Mouse (Mus musculus) myocyte (in vitro differentiated cells): ENCODE results near the gene Frmd4a.
A peak's percentile ranks its signal among the peaks of the same experiment; 100 is the strongest.

Experiments
- E2F4 ChIP-seq: IDR thresholded peaks from one replicate; pipeline ENCODE4 v1.6.1; 2011; ENCODE audit warnings: mild to moderate bottlenecking, control low read depth, moderate library complexity; ENCODE audit not compliant: insufficient read depth
- MAX ChIP-seq: IDR thresholded peaks from one replicate; pipeline ENCODE4 v1.6.1; 2011; ENCODE audit warnings: low read depth, mild to moderate bottlenecking, control low read depth
- MYOD1 ChIP-seq, 3 experiments: IDR thresholded peaks; one replicate each; pipeline ENCODE4 v1.6.1; 2011; ENCODE audit warnings: control low read depth in 2 of 3, low read depth in 2 of 3, mild to moderate bottlenecking in 2 of 3, moderate library complexity in 1 of 3; ENCODE audit not compliant: insufficient read length in 2 of 3, control insufficient read depth in 1 of 3
- MYOG ChIP-seq, 3 experiments: IDR thresholded peaks; one replicate each; pipeline ENCODE4 v1.6.1; 2011; ENCODE audit warnings: control low read depth in 2 of 3, low read depth in 2 of 3, mild to moderate bottlenecking in 2 of 3; ENCODE audit not compliant: insufficient read length in 2 of 3, control insufficient read depth in 1 of 3, insufficient read depth in 1 of 3
- POLR2A ChIP-seq: IDR thresholded peaks from one replicate; pipeline ENCODE4 v1.6.1; 2011; ENCODE audit warnings: low read depth, mild to moderate bottlenecking, control low read depth, moderate library complexity; ENCODE audit not compliant: insufficient read length
- POLR2AphosphoS2 ChIP-seq: IDR thresholded peaks from one replicate; pipeline ENCODE4 v1.6.1; 2011; ENCODE audit warnings: low read depth, control low read depth; ENCODE audit not compliant: insufficient read length
- REST ChIP-seq: IDR thresholded peaks from one replicate; pipeline ENCODE4 v1.6.1; 2011; ENCODE audit warnings: mild to moderate bottlenecking, control low read depth, moderate library complexity; ENCODE audit not compliant: insufficient read depth, insufficient read length
- SRF ChIP-seq: IDR thresholded peaks from one replicate; pipeline ENCODE4 v1.6.1; 2011; ENCODE audit warnings: low read depth; ENCODE audit not compliant: control insufficient read depth, insufficient read length
- USF1 ChIP-seq: IDR thresholded peaks from one replicate; pipeline ENCODE4 v1.6.1; 2011; ENCODE audit warnings: low read depth, mild to moderate bottlenecking, control low read depth, moderate library complexity

- TF ChIP-seq MAX (no peak), POLR2AphosphoS2 (no peak), E2F4 (no peak), MYOD1 (IDR thresholded peaks at IDR 0.05; ENCODE audit: control insufficient read depth in 1 of 3, insufficient read length in 2 of 3, low read depth in 2 of 3) (peak; percentile 63 to 87 (median 87)), POLR2A (no peak), SRF (no peak), MYOG (IDR thresholded peaks at IDR 0.05; ENCODE audit: control insufficient read depth in 1 of 3, insufficient read depth in 1 of 3, insufficient read length in 2 of 3, low read depth in 2 of 3) (peak; percentile 26 to 95 (median 88)), REST (no peak), USF1 (no peak)
Observed at GRCm38 (mm10) chr2:4541844-4542628, 524.5 kb downstream of the Frmd4a start.
